Mouse (Mus musculus) kidney, embryonic 16.5 days (tissue): ENCODE measurements around the gene Lrrc73. TPM values are rescaled to one million over a fixed set of nuclear protein-coding genes. Genes with fewer than 3 reads are reported as not detected.

Experiments
- ATAC-seq: fragments of 200-750 bp; cut with Nextera tagmentation; 2 replicates; pipeline ENCODE4 v1.8.0; 2017; ENCODE audit warnings: moderate TSS enrichment; ENCODE audit not compliant: low FRiP score, low TSS enrichment
- H3K27ac ChIP-seq: fragments of 300-500 bp; sonication (generic); 2 replicates; pipeline ENCODE4 v1.5.1; 2014; ENCODE audit warnings: low read length
- H3K27me3 ChIP-seq: fragments of 300-500 bp; sonication (generic); 2 replicates; pipeline ENCODE4 v1.6.1; 2014; ENCODE audit warnings: low read length, control low read depth, mixed read lengths; ENCODE audit not compliant: insufficient read depth
- H3K36me3 ChIP-seq: fragments of 300-500 bp; sonication (generic); 2 replicates; pipeline ENCODE4 v1.6.1; 2014; ENCODE audit warnings: low read length, control low read depth, mixed read lengths; ENCODE audit not compliant: insufficient read depth
- H3K4me1 ChIP-seq: fragments of 300-500 bp; sonication (generic); 2 replicates; pipeline ENCODE4 v1.6.1; 2014; ENCODE audit warnings: low read length, control low read depth, mixed read lengths; ENCODE audit not compliant: insufficient read depth
- H3K4me2 ChIP-seq: fragments of 300-500 bp; sonication (generic); replicated peaks from 2 replicates; pipeline ENCODE4 v1.6.1; 2014; ENCODE audit warnings: low read depth, low read length
- H3K4me3 ChIP-seq: fragments of 300-500 bp; sonication (generic); 2 replicates; pipeline ENCODE4 v1.5.1; 2014; ENCODE audit warnings: mild to moderate bottlenecking, low read length
- H3K9ac ChIP-seq: fragments of 300-500 bp; sonication (generic); replicated peaks from 2 replicates; pipeline ENCODE4 v1.6.1; 2014; ENCODE audit warnings: low read length
- H3K9me3 ChIP-seq: fragments of 300-500 bp; sonication (generic); 2 replicates; pipeline ENCODE4 v1.6.1; 2016; ENCODE audit warnings: low read length, control low read depth
- WGBS: fragments of 180-500 bp; shearing (Covaris S2); extraction: QIAGEN DNeasy Blood & Tissue Kit; methylation state at CpG from one replicate; pipeline ENCODE4 v1.1.7; 2014; 5-methylcytosine and 5-hydroxymethylcytosine counted together
- polyA plus RNA-seq: library from polyadenylated mRNA; unstranded; fragments of >200 nt; fragmentation: Nextera tagmentation; extraction: Ambion mirVana; gene quantifications from 2 replicates; pipeline ENCODE4 v1.2.1, GENCODE M21; 2015

Gene Lrrc73
- polyA plus RNA-seq, 1 experiment from 2014 or later: 0.64 TPM

GRCm38 (mm10) chr17:46269771-46270534 lies 16.6 kb downstream of the Lrrc73 start:
- Histone ChIP-seq H3K4me1 (peaks cover 6% of the 10 kb centered on the region; the same call in 1 of the 2 replicates), H3K4me3 (no peak overlapping the region), H3K36me3 (peaks cover 29% of the 10 kb centered on the region), H3K9me3 (no peaks in the 10 kb centered on the region), H3K27ac (no peak overlapping the region), H3K27me3 (no peaks in the 10 kb centered on the region), H3K9ac (no peak overlapping the region), H3K4me2 (no peak overlapping the region)
- no peak for ATAC-seq
- WGBS: 86% methylated on average over 19 of the region's 19 CpGs

- H3K4me2 ChIP-seq: no peak overlapping the region
- WGBS: 86% methylated on average over 2 of the region's 2 CpGs
- ATAC-seq: no peak
- no peaks in the 10 kb centered on the region for H3K9me3 ChIP-seq
- no peaks in the 10 kb centered on the region for H3K27me3 ChIP-seq
- H3K27ac ChIP-seq: no peak overlapping the region
- no peak overlapping the region for H3K9ac ChIP-seq
- no peak overlapping the region for H3K4me3 ChIP-seq
- H3K36me3 ChIP-seq: peaks cover 26% of the 10 kb centered on the region
- no peaks in the 10 kb centered on the region for H3K4me1 ChIP-seq
Observed at GRCm38 (mm10) chr17:46272058-46272457, 18.7 kb downstream of the Lrrc73 start.

- Histone ChIP-seq H3K9me3 (no peaks in the 10 kb centered on the region), H3K9ac (no peak overlapping the region), H3K4me3 (no peak overlapping the region), H3K4me2 (no peak overlapping the region), H3K27ac (no peak overlapping the region), H3K36me3 (peaks cover 28% of the 10 kb centered on the region), H3K27me3 (no peaks in the 10 kb centered on the region), H3K4me1 (no peaks in the 10 kb centered on the region)
- no peak for ATAC-seq
- 80% methylated on average over 5 of the region's 5 CpGs for WGBS
Observed at GRCm38 (mm10) chr17:46272675-46273074, 19.3 kb downstream of the Lrrc73 start.

GRCm38 (mm10) chr17:46273803-46274236 lies 20.5 kb downstream of the Lrrc73 start:
- Histone ChIP-seq H3K4me2 (no peak overlapping the region), H3K4me1 (no peaks in the 10 kb centered on the region), H3K9me3 (no peaks in the 10 kb centered on the region), H3K4me3 (no peak overlapping the region), H3K27ac (no peak overlapping the region), H3K27me3 (no peaks in the 10 kb centered on the region), H3K9ac (0 out of 2 replicates have a peak overlapping the region, but pooled peaks have one; percentile 9), H3K36me3 (peaks cover 33% of the 10 kb centered on the region)
- ATAC-seq: no peak
- WGBS: 76% methylated on average over 1 of the region's 1 CpGs

GRCm38 (mm10) chr17:46274465-46274864 lies 21.1 kb downstream of the Lrrc73 start:
- H3K9ac ChIP-seq: no peak overlapping the region
- WGBS: 55% methylated on average over 6 of the region's 6 CpGs
- H3K9me3 ChIP-seq: no peaks in the 10 kb centered on the region

GRCm38 (mm10) chr17:46275034-46275433 lies 21.7 kb downstream of the Lrrc73 start:
- no peak overlapping the region for H3K4me3 ChIP-seq
- H3K4me2 ChIP-seq: no peak overlapping the region
- H3K9me3 ChIP-seq: no peaks in the 10 kb centered on the region
- no peak overlapping the region for H3K9ac ChIP-seq
- peaks cover 37% of the 10 kb centered on the region for H3K36me3 ChIP-seq
- H3K27me3 ChIP-seq: no peaks in the 10 kb centered on the region
- no peak for ATAC-seq
- WGBS: 85% methylated on average over 6 of the region's 6 CpGs
- no peaks in the 10 kb centered on the region for H3K4me1 ChIP-seq
- no peak overlapping the region for H3K27ac ChIP-seq

More at GRCm38 (mm10) chr17:46274465-46274864, 21.1 kb downstream of the Lrrc73 start:
- Histone ChIP-seq H3K36me3 (peaks cover 38% of the 10 kb centered on the region), H3K27ac (no peak overlapping the region), H3K4me1 (no peaks in the 10 kb centered on the region), H3K4me3 (no peak overlapping the region), H3K27me3 (no peaks in the 10 kb centered on the region), H3K4me2 (no peak overlapping the region)
- ATAC-seq: no peak

- H3K4me1 ChIP-seq: no peaks in the 10 kb centered on the region
- no peak overlapping the region for H3K4me2 ChIP-seq
- H3K9ac ChIP-seq: no peak overlapping the region
- H3K9me3 ChIP-seq: no peaks in the 10 kb centered on the region
- no peak overlapping the region for H3K27ac ChIP-seq
- WGBS: 92% methylated on average over 10 of the region's 10 CpGs
- H3K36me3 ChIP-seq: peaks cover 33% of the 10 kb centered on the region
- H3K27me3 ChIP-seq: no peaks in the 10 kb centered on the region
- no peak overlapping the region for H3K4me3 ChIP-seq
- ATAC-seq: no peak
Observed at GRCm38 (mm10) chr17:46275506-46275905, 22.2 kb downstream of the Lrrc73 start.

- no peak overlapping the region for H3K4me2 ChIP-seq
- no peak overlapping the region for H3K9ac ChIP-seq
- ATAC-seq: no peak
- WGBS: 81% methylated on average over 4 of the region's 4 CpGs
- H3K36me3 ChIP-seq: peaks cover 18% of the 10 kb centered on the region
- H3K4me1 ChIP-seq: peaks cover 13% of the 10 kb centered on the region
- no peaks in the 10 kb centered on the region for H3K9me3 ChIP-seq
- no peaks in the 10 kb centered on the region for H3K27me3 ChIP-seq
- H3K27ac ChIP-seq: no peak overlapping the region
- H3K4me3 ChIP-seq: no peak overlapping the region
Observed at GRCm38 (mm10) chr17:46277586-46277985, 24.3 kb downstream of the Lrrc73 start.

- WGBS: 92% methylated on average over 12 of the region's 12 CpGs
- Histone ChIP-seq H3K9me3 (no peaks in the 10 kb centered on the region), H3K9ac (no peak overlapping the region), H3K27ac (no peak overlapping the region), H3K4me1 (peaks cover 16% of the 10 kb centered on the region), H3K4me3 (no peak overlapping the region), H3K36me3 (peaks cover 18% of the 10 kb centered on the region), H3K27me3 (no peaks in the 10 kb centered on the region), H3K4me2 (no peak overlapping the region)
- no peak for ATAC-seq
Observed at GRCm38 (mm10) chr17:46278011-46278765, 24.9 kb downstream of the Lrrc73 start.
